Mouse (Mus musculus) gastrocnemius, adult 18-20 months (tissue): ENCODE results near the gene Ring1. TPM values are rescaled to one million over a fixed set of nuclear protein-coding genes. Genes with fewer than 3 reads are reported as not detected.
A peak's percentile ranks its signal among the peaks of the same experiment; 100 is the strongest.

Experiments used
- DNase-seq: peaks from one replicate; pipeline ENCODE4 v3.0.0; 2021; ENCODE audit warnings: low spot score
- long read RNA-seq, 2 experiments: library from polyadenylated mRNA; stranded (forward); transcript quantifications; one replicate each; pipeline ENCODE4 v2.0.0; 2021
- total RNA-seq, 2 experiments: library from RNA; stranded (reverse); gene quantifications; 2 replicates each; pipeline ENCODE4 v1.2.3; 2021

Gene Ring1
- 10 to 100 TPM; 12.5 to 13.5 TPM for total RNA-seq
- long read RNA-seq, experiment 1, transcript Ring1-201 (7 exons, 2,034 nt): major isoform, 15 of 26 reads
- long read RNA-seq, experiment 1, partial matches to known transcripts: 4 of 26 reads
- long read RNA-seq, experiment 1, other reads (novel, unspliced or antisense): 7 of 26 reads
- long read RNA-seq, experiment 2, transcript Ring1-201 (7 exons, 2,034 nt): major isoform, 20 of 30 reads
- long read RNA-seq, experiment 2, partial matches to known transcripts: 5 of 30 reads
- long read RNA-seq, experiment 2, other reads (novel, unspliced or antisense): 4 of 30 reads

DNA sequence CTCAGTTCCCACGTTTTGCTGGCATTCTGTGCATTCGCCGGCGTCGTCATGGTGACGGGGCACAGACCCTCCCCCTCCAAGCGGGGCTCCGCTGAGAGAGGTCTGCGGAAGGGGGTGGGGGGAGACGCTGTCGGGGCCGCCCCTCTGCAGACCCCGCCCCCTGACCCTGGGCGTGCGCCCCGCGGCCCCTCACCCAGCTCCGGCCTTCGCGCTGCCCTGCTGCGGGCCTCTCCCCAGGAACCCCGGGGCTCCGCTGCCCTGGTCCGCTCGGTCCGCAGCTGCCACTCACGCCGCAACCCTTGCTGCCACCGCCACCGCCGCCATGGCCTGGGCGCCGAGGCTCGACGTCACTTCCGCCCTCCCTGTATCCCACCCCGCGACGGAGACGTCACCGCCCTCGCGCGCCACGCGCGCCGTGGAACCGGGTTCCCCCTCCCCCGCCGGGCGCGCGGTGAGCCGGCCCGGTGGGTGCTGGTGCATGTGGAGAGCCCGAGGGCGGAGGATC lies at the start of gene Ring1:
Gene Ring1 (minus strand): TSS at position 364 of the 505 bp plus-strand sequence.
- peak; percentile 87 for DNase-seq

DNA sequence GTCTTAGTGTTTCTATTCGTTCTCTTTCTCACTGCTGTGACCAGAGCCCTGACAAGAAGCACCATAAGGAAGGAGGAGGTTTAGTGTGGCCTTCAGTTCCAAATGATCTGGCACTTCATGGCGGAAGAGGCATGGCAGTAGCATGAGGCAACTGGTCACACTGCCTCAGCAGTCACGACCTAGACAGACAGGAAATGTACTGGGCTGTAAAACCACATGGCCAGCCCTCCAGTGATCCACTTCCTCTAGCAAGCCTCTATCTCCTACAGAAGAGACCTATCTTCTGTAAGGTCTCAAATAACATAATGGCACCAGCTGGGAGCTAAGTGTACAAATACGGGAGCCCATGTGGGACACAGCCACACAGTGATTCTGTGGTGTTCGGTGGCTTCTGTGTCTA lies 47.6 kb upstream of the Ring1 start:
- no peak for DNase-seq

DNA sequence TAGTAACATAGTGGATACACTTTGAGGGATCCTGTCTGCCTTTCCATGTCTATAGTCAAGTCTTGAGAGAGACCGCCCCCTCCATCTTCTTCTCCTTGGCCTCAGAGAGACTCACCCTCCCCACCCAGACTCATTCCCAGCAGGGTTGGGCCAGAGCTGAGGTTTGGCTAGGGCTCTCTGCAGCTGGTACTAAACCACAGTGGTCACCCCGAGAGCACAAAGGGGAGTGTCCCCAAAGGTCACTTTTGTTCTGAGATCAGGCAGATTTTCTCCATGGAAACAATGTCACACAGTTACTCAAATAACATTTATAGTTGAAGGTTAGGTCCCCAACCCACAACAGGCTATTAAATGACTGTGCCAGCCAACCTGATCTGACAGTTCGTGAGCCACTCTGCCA lies 44.4 kb upstream of the Ring1 start:
- DNase-seq: no peak

DNA sequence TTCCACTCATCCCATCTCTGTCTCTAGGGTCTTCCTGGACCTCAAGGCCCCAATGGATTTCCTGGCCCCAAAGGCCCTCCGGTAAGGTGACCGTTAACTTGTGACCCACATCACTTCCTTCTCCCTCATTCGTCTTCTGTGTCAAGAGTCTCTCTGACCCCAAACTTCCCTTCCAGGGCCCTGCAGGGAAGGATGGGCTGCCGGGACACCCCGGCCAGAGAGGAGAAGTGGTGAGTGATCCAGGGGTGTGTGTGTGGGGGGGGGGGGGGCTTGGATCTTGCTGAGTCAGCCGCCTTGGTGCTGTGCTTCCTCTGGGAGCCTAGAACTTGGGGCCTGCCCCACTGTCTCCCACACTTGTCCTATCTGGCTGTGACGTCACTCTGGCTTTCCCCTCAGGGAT lies 32.7 kb upstream of the Ring1 start:
- DNase-seq: no peak

DNA sequence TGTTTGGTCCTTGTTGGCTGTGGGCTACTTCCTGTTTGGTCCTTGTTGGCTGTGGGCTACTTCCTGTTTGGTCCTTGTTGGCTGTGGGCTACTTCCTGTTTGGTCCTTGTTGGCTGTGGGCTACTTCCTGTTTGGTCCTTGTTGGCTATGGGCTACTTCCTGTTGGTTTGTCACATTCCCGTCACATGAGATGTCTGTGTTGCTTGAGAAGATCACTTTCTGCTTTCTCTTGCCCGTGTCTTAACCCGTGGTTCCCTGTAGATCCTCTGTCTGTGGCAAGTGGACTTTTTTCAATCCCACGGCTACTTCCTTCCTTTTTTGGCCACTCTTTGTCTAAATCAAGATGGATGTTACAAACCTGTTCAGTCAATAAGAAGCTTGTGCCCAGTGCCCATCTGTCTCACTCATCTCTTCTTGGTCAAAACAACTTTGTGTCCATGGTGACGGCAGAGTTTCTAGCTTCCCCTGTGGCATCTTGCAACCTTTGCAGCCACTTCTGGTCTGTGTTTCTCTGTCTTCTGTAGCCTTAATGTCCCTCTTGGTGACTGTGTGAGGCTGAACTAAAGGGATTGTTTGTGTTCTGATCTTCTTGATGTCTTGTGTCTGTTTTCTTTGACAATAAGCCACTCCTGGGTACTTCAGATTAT lies 23.0 kb upstream of the Ring1 start:
- DNase-seq: no peak

DNA sequence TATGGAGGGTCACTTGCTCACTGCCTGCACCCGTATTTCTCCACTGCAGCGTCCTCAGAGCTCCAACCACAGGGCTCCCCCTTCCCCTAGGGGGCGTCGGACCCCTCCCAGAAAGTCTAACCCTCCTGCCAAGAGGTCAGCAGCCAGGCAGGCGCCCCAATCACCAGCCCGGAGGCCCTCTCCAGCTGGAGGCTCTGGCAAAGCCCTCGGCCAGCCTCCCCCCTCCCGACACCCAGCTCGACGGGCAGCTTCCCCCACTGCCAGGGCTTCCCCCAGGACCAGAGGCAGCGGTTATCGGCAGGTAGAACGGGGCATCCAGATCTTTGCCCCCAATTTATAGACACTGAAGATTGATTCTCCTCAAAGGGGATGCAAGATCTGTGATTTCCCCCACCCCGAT lies 21.5 kb upstream of the Ring1 start:
- DNase-seq: no peak

DNA sequence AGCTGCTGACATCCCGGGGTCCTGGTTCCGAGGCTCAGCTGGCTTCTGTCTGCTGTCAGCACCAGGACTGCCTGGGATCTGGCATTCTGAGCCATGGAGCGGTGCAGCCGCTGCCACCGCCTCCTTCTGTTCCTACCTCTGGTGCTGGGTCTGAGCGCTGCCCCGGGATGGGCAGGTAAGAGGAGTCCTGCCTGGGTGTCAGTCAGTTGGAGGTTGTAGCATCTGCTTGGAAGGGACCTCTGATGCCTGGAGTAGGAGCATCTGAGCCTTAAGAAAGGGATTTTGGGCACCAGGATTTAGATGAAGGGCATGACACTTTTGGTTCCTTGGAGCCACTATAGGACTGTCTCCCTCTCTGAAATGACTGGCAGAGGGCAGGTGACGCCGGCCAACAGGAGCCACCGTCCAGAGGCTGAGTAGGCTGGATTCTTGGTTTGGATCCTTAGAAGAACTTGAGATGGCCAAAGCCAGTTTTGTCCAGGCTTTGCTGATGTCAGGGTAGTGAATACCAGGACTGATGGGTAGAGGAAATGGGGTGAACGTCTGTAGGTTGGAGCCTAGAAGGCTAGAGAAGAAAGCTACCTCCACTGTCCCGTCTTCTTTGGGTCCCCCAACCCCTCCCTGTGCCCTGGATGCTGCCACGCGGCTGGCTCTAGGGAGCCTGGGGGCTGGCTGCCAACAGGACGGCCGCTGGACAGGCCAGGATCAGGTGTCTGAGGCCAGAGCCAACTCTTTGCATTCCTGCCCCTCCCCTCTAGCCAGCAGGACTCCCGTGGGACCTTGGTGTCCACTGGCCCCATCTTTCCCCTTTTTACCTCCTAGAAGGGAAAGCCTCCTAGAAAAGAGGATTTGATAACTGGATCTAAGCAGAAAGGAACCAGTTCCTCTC lies 15.3 kb upstream of the Ring1 start:
- peak; percentile 88 for DNase-seq

DNA sequence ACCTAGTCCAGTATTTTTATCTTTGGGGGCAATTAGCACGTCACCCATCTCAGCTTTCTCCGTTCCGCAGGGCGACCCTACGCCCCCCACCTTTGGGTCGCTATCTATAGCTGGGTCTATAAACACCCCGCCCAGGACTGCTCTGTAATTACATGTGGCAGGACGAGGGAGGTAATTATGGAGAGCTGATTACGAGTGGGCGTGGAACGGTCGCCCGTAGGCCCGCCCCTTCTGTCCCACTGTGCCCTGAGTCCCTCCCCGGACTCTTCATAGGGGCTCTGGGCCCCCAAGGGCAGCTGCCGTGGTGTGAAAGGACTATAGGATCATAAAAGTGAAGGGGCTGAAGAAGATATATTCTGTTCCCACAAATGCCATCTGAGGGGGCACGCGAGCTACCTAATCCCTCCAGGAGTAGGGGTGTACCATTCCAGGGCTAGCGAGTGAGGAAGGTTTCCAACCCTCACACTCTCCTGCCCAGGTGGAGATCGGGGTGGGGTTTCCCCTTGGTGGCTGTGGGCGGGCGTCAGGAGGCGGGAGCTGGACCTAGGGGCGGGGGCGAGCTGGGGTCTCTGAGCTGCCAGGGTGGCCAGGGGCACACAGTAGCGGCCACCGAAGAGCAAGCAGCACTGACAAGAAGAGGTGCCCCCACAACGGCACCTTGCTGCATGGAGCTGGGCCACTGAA lies 14.5 kb upstream of the Ring1 start, which contains the start of gene Col11a2:
Gene Col11a2 (plus strand): TSS at position 560 of the 684 bp plus-strand sequence.
- DNase-seq: peak; percentile 13

DNA sequence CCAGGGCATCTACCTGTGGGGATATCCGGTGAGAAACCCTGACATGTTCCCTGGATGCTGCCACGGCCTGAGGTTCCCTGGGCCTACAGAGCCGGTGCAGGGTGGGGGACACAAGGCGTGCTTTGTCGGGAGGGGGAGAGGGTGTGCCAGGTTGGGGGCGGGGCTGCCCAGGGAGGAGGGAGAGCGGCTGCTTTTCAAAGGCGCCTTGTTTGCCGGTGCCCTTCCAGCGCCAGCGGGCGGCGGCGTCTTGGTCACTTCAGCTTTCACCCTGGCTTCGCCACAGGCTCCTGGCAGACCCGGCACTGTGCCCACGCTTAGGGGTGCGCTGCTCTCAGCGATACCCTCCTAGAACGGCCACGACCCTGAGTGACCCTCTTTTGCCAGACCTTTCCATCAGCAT lies 14.0 kb upstream of the Ring1 start:
- DNase-seq: peak; percentile 14

DNA sequence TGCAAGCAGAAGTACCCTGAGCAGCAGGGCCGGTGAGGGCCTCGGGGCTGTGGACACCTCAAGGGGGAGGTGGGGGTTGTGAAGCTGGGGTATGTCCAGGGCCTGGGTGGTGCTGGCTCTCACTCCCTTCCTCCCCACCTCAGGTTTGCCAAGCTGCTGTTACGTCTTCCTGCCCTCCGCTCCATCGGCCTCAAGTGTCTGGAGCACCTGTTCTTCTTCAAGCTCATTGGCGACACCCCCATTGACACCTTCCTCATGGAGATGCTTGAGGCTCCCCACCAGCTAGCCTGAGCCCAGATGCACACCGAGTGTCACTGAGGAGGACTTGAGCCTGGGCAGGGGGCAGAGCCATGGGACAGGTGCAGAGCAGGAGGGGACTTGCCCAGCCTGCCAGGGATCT lies 12.8 kb upstream of the Ring1 start:
- no peak for DNase-seq

DNA sequence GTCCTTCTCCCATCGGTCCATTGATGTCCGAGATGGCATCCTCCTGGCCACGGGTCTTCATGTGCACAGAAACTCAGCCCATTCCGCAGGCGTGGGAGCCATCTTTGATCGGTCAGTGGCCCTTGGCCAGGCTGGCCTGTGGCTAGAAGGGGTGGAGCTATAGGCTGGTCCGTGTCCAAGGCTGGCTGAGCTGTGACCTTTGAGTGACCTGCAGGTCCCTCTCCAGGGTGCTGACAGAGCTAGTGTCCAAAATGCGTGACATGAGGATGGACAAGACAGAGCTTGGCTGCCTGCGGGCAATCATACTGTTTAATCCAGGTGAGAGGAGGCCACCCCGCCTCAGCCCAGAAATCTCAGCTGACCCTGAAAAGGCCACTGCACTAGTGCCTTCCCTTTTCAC lies 12.2 kb upstream of the Ring1 start:
- DNase-seq: peak; percentile 15

DNA sequence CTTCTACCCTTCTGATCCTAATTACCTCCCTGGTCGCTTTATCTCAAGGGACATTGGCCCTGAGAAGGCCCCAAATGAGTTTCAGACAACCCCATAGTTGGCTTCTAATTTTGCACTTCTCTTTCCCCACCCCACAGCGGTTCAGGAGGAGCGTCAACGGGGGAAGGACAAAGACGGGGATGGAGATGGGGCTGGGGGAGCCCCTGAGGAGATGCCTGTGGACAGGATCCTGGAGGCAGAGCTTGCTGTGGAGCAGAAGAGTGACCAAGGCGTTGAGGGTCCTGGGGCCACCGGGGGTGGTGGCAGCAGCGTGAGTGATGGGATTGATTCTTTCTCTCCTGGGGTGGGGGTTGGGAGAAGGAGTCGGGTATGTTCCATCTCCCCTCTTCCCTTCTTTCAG lies 11.0 kb upstream of the Ring1 start:
- no peak for DNase-seq

DNA sequence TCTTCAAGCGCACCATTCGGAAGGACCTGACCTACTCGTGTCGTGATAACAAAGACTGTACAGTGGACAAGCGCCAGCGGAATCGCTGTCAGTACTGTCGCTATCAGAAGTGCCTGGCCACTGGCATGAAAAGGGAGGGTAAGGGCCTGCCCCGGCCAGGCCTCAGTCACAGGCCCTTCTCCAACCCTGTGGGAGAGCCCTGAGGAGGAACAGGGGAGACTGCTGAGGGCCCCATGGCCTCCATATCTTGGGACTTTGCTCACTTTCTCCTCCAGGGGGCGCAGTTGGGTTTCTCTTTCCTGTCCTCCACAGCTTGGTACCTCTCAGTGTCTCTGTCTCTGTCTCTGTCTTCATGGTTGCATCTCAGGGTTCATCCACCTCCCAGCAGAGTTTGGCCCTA lies 9.6 kb upstream of the Ring1 start:
- peak; percentile 73 for DNase-seq

DNA sequence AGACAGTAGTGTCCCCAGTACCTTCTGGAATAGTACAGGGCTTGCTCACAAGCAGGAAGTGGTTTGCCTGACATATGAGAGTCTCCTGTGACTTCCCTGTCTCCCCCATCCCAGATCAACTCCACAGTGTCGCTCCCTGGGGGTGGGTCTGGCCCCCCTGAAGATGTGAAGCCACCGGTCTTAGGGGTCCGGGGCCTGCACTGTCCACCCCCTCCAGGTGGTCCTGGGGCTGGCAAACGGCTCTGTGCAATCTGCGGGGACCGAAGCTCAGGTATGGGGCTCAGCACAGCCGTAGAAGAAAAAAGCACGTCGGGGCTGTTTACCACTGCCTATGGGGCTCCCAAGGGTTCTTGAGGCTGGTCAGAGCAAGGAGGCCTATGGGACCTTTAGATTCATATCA lies 9.0 kb upstream of the Ring1 start:
- no peak for DNase-seq

DNA sequence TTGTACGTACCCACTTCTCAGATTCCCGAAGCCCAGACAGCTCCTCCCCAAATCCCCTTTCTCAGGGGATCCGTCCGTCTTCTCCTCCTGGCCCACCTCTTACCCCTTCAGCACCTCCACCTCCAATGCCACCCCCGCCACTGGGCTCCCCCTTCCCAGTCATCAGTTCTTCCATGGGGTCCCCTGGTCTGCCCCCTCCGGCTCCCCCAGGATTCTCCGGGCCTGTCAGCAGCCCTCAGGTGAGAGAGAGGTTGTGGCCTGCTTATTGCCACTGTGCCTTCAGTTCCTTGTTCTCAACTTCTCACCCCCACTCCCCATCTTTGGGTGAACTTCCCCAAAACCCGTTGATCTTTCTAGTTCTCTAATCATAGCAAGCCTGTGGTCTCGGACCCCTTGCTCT lies 8.3 kb upstream of the Ring1 start:
- peak; percentile 24 for DNase-seq

DNA sequence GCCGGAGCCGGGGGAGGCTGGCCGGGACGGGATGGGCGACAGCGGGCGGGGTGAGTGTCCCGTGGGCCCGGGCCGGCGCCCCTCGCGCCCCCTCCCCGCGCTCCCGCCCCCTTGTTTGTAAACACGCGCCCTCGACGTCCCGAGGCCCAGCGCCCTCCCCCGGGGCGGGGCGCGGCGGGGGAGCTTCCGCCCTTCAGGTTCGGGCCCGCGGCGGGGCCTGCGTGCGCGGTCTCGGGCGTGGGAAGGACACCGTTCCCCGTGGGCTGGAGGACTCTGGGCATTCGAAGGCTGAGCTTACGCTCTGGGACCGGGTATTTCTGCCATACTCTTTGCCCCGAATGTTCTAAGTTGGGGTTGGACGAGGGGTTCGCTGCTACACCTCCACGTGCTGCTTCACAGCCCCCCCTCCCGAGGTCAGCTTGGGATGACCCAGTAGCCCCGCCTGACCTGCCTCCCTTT lies 7.7 kb upstream of the Ring1 start:
- DNase-seq: no peak

DNA sequence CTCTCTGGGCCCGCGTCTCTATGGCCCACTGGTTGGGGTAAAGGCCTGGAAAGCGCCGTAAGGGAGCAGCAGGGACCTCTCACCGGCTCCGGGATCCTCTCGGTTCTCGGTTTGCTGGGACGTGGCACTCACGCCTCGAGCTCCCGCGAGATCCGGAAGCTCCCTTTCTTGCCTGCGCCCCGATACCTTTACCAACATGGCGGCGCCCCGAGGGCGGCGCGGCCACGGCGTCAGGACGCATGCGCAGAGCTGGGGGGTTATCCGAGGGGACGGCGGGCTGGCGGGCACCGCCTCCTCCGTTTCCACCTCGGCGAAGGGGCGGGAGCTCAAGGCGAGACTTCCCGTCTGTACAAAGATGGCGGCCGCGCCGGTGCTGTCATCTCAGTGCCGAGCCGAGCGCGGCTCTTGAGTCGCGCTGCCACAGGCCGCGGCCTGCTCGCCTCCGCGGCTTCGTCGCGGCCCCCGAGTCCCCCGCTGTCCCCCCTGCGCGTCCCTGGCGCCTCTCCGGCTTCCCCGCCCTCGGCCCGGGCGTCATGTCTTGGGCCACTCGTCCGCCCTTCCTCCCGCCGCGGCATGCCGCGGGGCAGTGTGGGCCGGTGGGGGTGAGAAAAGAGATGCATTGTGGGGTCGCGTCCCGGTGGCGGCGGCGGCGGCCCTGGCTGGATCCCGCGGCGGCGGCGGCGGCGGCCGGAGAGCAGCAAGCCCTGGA lies 7.1 kb upstream of the Ring1 start, which contains the start of the genes Slc39a7 and Rxrb:
Gene Slc39a7 (minus strand): TSS at position 218 of the 709 bp plus-strand sequence.
Gene Rxrb (plus strand): TSS at position 348 of the 709 bp plus-strand sequence.
- DNase-seq: peak; percentile 98

DNA sequence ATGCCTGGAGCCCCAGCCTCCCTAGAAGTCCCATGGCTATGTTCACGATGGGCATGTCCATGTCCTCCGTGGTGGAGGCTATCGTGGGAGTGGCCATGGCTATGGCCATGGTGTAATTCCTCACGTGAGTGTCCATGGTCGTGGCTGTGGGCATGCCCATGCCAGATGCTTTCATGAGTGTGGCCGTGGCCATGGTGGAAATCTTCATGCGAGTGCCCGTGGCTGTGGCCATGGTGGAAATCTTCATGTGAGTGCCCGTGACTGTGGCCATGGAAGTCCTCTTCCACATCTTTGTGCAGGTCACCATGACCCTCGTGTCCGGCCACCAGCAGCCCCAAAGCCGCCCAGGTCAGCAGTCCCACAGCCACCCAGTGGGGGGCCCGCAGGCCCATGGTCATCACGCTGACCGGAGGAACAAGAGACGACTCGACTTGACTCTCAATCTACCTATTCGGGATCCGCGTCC lies 6.4 kb upstream of the Ring1 start:
- DNase-seq: no peak

DNA sequence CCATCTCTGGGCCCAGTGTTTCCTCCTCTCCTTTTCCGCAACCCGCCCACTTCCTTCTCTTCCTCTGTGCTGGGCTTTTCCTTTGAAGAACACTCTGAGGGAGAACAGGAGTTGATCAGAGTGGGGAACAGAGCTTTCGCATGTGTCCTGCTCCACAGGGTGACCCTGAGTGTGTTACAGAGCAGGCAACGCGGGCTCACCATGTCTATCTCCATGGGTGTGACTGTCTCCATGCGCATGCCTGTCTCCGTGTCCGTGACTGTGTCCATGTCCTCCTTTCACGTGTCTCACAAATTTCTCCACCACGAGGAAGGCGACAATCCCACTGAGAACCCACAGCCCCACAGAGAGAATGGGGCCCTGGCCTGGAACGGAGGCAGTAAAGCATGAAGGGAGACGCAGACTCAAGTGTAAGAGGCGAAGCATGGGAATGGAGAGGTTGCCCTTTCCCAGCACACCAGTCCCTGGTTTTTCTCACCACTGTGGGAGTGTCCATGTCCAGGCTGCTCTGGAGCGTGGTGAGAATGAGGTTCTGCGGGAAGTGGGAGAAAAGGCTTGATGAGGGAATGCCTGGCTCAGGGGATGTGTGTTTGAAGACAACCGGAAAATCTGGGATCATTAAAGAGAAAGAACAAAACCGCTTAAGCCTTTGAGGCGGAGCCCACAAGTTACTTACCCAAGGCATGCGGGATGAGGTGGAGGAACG lies 5.6 kb upstream of the Ring1 start:
- no peak for DNase-seq
